Mouse (Mus musculus): ENCODE measurements around the gene Axin2. TPM values are rescaled to one million over a fixed set of nuclear protein-coding genes. Genes with fewer than 3 reads are reported as not detected.

Gene Axin2
- polyA plus RNA-seq, 1 experiment from 2014 or later: 11.7 TPM

DNA sequence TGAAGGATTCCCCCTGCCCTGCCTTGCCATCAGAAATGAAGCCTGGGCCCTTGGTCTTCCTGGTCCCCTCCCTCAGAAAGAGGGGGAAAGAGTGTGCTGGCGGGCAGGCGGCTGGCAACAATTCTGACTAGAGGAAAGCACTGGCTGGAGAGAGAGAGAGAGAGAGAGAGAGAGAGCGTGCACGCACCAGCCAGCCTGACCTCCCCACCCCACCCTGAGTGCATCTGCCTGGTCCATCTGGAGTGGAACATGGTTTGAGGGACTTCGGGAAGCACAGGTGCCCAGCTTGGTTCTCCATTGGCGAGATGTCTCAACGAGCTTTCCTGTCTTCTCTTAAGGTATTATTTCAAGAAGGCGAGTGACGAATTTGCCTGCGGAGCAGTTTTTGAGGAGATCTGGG is 28.8 kb downstream of the Axin2 start:
- Histone ChIP-seq H3K9me3 (ENCODE audit: control insufficient read depth, low read length) (no peaks in the 10 kb centered on the region), H3K27ac (peak overlapping the region; percentile 64), H3K4me1 (replicated peaks; ENCODE audit: control insufficient read depth, insufficient read depth, low read length) (peaks cover 15% of the 10 kb centered on the region; the same call in 1 of the 2 replicates), H3K9ac (no peak overlapping the region), H3K36me3 (replicated peaks; ENCODE audit: control insufficient read depth, insufficient read depth) (peaks cover 66% of the 10 kb centered on the region), H3K4me3 (replicated peaks; ENCODE audit: low read length) (no peak overlapping the region), H3K4me2 (replicated peaks) (no peak overlapping the region), H3K27me3 (ENCODE audit: control insufficient read depth, insufficient read depth, low read length) (no peaks in the 10 kb centered on the region)
- DNase-seq (ENCODE audit: low spot score): no peak
- 80% methylated on average over 10 of the region's 10 CpGs for WGBS
- ATAC-seq (ENCODE audit: low FRiP score): no peak

DNA sequence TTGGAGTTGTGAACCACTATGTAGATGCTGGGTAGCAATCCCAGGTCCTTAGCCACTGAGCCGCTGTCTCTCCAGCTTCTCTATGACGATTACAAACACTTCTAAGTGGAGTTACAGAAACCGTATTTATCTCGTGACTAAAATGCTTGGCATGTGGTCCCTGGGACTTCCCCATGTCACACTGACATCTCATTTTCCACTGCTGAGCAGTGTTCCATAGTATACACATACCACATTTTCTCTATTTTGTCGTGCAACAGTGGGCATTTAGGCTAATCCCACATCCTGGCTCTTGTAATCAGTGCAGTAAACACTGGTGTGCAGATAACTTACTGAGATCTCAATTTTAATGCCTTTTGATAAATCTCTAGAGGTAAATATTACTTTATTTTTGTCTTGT is 32.2 kb downstream of the Axin2 start:
- Histone ChIP-seq H3K36me3 (replicated peaks; ENCODE audit: control insufficient read depth, insufficient read depth) (peaks cover 32% of the 10 kb centered on the region), H3K9me3 (ENCODE audit: control insufficient read depth, low read length) (peaks cover 5% of the 10 kb centered on the region; the same call in 1 of the 2 replicates), H3K4me1 (replicated peaks; ENCODE audit: control insufficient read depth, insufficient read depth, low read length) (peaks cover 15% of the 10 kb centered on the region; the same call in 1 of the 2 replicates), H3K9ac (no peak overlapping the region), H3K27me3 (ENCODE audit: control insufficient read depth, insufficient read depth, low read length) (no peaks in the 10 kb centered on the region), H3K4me3 (replicated peaks; ENCODE audit: low read length) (no peak overlapping the region), H3K4me2 (replicated peaks) (no peak overlapping the region), H3K27ac (no peak overlapping the region)
- DNase-seq (ENCODE audit: low spot score) (no peak), ATAC-seq (ENCODE audit: low FRiP score) (no peak)
- WGBS: 69% methylated on average over 5 of the region's 5 CpGs

DNA sequence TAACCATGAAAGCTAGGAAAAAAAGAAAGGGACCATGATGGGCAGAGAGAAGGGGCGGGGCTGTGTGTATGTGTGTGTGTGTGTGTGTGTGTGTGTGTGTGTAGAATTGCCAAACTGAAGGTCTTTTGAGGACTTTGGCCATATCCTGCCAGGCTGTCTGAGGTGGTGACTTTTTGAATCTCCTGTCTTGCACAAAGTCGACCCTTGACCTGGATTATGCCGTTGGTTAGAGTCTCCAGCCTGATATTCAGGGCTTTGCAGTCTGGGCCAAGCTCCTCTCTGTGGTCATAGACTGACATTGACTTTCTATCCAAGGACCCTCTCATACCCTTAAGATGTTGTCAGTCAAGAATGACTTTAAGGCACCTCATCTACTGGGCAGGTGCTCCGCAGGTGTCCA is 35.8 kb downstream of the Axin2 start:
- Histone ChIP-seq H3K27ac (no peak overlapping the region), H3K9ac (no peak overlapping the region), H3K36me3 (replicated peaks; ENCODE audit: control insufficient read depth, insufficient read depth) (no peaks in the 10 kb centered on the region; the same call in 1 of the 2 replicates), H3K9me3 (ENCODE audit: control insufficient read depth, low read length) (peaks cover 5% of the 10 kb centered on the region; the same call in 1 of the 2 replicates), H3K4me2 (replicated peaks) (no peak overlapping the region), H3K27me3 (ENCODE audit: control insufficient read depth, insufficient read depth, low read length) (no peaks in the 10 kb centered on the region), H3K4me1 (replicated peaks; ENCODE audit: control insufficient read depth, insufficient read depth, low read length) (no peaks in the 10 kb centered on the region; the same call in 1 of the 2 replicates), H3K4me3 (replicated peaks; ENCODE audit: low read length) (no peak overlapping the region)
- 92% methylated on average over 4 of the region's 4 CpGs for WGBS
- ATAC-seq (ENCODE audit: low FRiP score) (no peak), DNase-seq (ENCODE audit: low spot score) (no peak)

DNA sequence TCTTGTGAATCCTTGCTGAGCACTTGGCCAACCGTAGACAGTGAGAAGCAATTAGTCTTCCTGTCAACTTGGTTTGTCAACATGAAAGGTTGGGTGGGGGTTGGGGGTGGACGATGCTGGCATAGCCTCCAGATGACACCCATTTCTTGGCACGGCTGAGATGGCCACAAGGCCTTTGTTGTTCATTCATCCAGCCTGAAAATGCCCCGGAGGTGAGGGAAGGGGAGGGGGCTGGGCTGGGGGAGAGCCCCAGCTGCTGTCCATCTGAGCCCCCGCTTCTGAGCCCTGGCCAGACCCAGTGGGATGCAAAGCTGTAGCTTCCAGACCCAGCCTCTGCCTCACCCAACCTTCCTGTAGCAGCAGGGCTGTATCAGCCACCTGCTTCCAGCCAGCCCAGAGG is 38.2 kb downstream of the Axin2 start:
- H3K4me1 ChIP-seq (replicated peaks; ENCODE audit: control insufficient read depth, insufficient read depth, low read length): peaks cover 8% of the 10 kb centered on the region; the same call in 1 of the 2 replicates
- DNase-seq (ENCODE audit: low spot score) (peak; percentile 58), ATAC-seq (ENCODE audit: low FRiP score) (peak; percentile 75; the same call in 1 of the 2 replicates)
- H3K36me3 ChIP-seq (replicated peaks; ENCODE audit: control insufficient read depth, insufficient read depth): no peaks in the 10 kb centered on the region
- H3K27ac ChIP-seq: no peak overlapping the region
- no peak overlapping the region for H3K4me2 ChIP-seq (replicated peaks)
- no peak overlapping the region for H3K4me3 ChIP-seq (replicated peaks; ENCODE audit: low read length)
- 7% methylated on average over 5 of the region's 5 CpGs for WGBS
- H3K9ac ChIP-seq: no peak overlapping the region
- no peaks in the 10 kb centered on the region for H3K27me3 ChIP-seq (ENCODE audit: control insufficient read depth, insufficient read depth, low read length)
- H3K9me3 ChIP-seq (ENCODE audit: control insufficient read depth, low read length): peaks cover 5% of the 10 kb centered on the region; the same call in 1 of the 2 replicates

DNA sequence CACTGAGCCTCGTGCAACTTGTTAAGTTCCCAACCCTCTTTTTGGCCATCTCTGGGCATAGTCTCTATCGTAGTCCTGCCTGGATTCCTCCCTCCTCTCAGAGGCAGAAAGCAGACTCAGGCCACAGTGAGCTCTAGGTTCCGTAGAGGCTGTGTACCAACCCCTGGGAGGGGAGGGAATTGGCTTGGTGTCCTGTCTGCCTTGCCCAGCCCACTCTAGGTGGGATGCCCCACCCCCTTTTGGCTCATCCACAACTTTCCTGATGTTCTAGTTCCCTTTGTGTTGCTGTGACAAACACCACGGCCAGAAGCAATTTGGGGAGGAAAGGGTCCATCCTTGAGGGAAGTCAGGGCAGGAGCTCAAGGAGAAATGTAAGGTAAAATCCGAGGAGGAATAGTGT is 39.0 kb downstream of the Axin2 start:
- H3K36me3 ChIP-seq (replicated peaks; ENCODE audit: control insufficient read depth, insufficient read depth): no peaks in the 10 kb centered on the region
- H3K4me3 ChIP-seq (replicated peaks; ENCODE audit: low read length): no peak overlapping the region
- H3K9me3 ChIP-seq (ENCODE audit: control insufficient read depth, low read length): peaks cover 5% of the 10 kb centered on the region; the same call in 1 of the 2 replicates
- no peak overlapping the region for H3K4me2 ChIP-seq (replicated peaks)
- peak overlapping the region; percentile 12; the same call in 1 of the 2 replicates for H3K27ac ChIP-seq
- WGBS: 36% methylated on average over 5 of the region's 5 CpGs
- peaks cover 8% of the 10 kb centered on the region; the same call in 1 of the 2 replicates for H3K4me1 ChIP-seq (replicated peaks; ENCODE audit: control insufficient read depth, insufficient read depth, low read length)
- no peaks in the 10 kb centered on the region for H3K27me3 ChIP-seq (ENCODE audit: control insufficient read depth, insufficient read depth, low read length)
- H3K9ac ChIP-seq: no peak overlapping the region
- ATAC-seq (ENCODE audit: low FRiP score) (no peak), DNase-seq (ENCODE audit: low spot score) (no peak)

DNA sequence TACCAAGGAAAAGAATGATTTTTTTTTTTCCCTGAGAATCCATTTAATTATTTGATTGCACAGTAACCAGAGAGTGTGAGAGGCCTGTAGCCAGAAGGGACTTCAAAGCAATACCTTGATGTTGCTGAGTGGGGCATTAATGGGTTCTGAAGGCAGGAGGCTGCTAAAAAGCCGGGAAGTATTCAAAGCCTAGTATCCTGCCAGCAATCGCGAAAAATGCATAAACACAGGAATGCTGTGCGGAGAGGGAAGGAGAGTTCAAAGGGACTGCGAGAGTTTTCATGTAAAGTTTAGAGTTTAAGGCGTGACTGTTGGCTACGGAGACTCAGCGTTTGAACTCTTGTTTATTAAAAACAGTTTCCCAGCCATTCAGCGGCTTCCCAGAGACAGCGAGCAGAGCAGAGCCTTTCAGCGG is 41.5 kb downstream of the Axin2 start:
- ATAC-seq (ENCODE audit: low FRiP score): no peak
- H3K27ac ChIP-seq: peak overlapping the region; percentile 41; the same call in 1 of the 2 replicates

DNA sequence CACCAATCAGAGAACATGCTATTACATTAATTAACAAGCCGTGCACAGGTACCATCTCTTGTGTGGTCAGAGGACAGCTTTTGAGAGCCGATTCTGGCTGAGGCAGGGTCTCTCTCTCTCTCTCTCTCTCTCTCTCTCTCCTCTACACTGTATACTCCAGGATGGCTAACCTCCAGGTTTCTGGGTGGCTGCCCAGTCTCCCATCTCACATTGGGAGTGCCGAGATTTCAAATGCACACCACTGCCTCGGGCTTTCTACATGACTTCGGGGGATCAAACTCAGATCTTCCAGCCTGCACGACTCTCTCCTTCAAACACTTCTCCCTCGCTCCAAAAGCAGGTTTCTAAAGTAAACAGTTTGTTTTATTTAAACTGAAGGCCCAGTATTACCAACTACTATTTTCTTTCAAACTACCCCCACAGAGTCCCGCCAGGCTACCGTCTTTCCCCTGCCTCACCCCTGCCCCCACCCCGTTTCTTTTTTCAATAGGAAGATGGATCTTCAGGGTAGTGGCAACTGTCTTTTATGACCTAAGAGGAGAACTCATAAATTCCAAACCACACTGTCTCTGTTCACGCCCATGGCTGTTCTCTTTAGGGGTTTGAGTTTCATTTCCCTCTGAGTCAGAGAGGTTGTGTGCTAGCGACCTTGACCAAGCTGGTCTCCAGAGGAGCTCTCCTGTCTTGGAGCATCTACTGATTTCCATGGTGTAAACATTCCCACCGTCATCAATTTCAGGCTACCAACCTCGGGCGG is 43.5 kb downstream of the Axin2 start:
- Histone ChIP-seq H3K4me2 (replicated peaks) (no peak overlapping the region), H3K9me3 (ENCODE audit: control insufficient read depth, low read length) (no peaks in the 10 kb centered on the region), H3K4me3 (replicated peaks; ENCODE audit: low read length) (no peak overlapping the region), H3K9ac (no peak overlapping the region), H3K4me1 (replicated peaks; ENCODE audit: control insufficient read depth, insufficient read depth, low read length) (peaks cover 8% of the 10 kb centered on the region; the same call in 1 of the 2 replicates), H3K27ac (no peak overlapping the region), H3K27me3 (ENCODE audit: control insufficient read depth, insufficient read depth, low read length) (no peaks in the 10 kb centered on the region), H3K36me3 (replicated peaks; ENCODE audit: control insufficient read depth, insufficient read depth) (no peaks in the 10 kb centered on the region)
- ATAC-seq (ENCODE audit: low FRiP score): no peak
- no peak for DNase-seq (ENCODE audit: low spot score)
- 78% methylated on average over 15 of the region's 15 CpGs for WGBS

More for the DNA sequence above, 41.5 kb downstream of the Axin2 start:
- H3K4me1 ChIP-seq (replicated peaks; ENCODE audit: control insufficient read depth, insufficient read depth, low read length): peaks cover 8% of the 10 kb centered on the region; the same call in 1 of the 2 replicates
- H3K4me3 ChIP-seq (replicated peaks; ENCODE audit: low read length): no peak overlapping the region
- H3K9ac ChIP-seq: no peak overlapping the region
- H3K36me3 ChIP-seq (replicated peaks; ENCODE audit: control insufficient read depth, insufficient read depth): no peaks in the 10 kb centered on the region
- DNase-seq (ENCODE audit: low spot score): peak; percentile 55
- H3K9me3 ChIP-seq (ENCODE audit: control insufficient read depth, low read length): no peaks in the 10 kb centered on the region
- 0 out of 2 replicates have a peak overlapping the region, but pooled peaks have one; percentile 5 for H3K4me2 ChIP-seq (replicated peaks)
- 2% methylated on average over 11 of the region's 11 CpGs for WGBS
- no peaks in the 10 kb centered on the region for H3K27me3 ChIP-seq (ENCODE audit: control insufficient read depth, insufficient read depth, low read length)

DNA sequence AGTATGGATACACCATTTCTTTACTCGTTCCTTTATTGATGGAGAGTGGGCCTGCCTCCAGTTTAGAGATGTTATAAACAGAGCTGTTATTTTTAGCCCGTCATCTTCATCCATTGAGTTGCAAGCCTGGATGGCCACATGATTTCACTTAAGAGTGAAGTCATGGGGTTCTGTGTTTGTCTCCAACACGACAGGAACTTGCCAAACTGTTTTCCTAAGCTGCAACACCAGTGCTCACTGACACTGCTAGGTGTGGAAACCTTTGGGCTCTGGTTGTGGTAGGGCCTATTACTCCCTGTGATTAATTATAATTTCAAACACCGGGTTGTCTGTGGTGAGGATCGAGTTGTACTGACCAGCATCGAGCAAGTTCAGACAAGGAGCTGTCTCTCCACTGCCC is 45.6 kb downstream of the Axin2 start:
- no peaks in the 10 kb centered on the region for H3K36me3 ChIP-seq (replicated peaks; ENCODE audit: control insufficient read depth, insufficient read depth)
- no peaks in the 10 kb centered on the region for H3K9me3 ChIP-seq (ENCODE audit: control insufficient read depth, low read length)
- H3K27me3 ChIP-seq (ENCODE audit: control insufficient read depth, insufficient read depth, low read length): no peaks in the 10 kb centered on the region
- H3K9ac ChIP-seq: no peak overlapping the region
- no peak for ATAC-seq (ENCODE audit: low FRiP score)
- 76% methylated on average over 6 of the region's 6 CpGs for WGBS
- H3K27ac ChIP-seq: no peak overlapping the region
- DNase-seq (ENCODE audit: low spot score): no peak
- peaks cover 8% of the 10 kb centered on the region; the same call in 1 of the 2 replicates for H3K4me1 ChIP-seq (replicated peaks; ENCODE audit: control insufficient read depth, insufficient read depth, low read length)
- H3K4me2 ChIP-seq (replicated peaks): no peak overlapping the region
- H3K4me3 ChIP-seq (replicated peaks; ENCODE audit: low read length): no peak overlapping the region

DNA sequence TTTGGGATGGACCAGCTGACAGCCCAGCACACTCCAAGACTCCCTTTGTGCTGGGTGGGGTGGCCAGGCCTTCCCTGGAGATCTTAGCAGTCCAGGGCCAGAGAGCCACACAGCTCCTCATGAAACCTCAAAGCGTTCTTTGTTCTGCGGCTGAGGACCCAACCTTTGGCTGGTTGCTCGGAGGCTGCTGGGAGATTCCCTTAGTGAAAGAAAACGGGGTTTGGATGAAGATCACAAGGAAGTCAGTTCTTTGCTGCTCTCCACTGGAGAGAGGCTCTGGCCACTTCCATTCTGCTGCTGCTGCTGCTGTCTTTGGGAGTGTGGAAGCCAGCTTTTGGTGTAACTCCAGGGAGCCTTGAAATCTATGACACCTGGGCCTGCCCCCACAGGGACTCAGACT is 53.3 kb downstream of the Axin2 start:
- Histone ChIP-seq H3K9ac (no peak overlapping the region), H3K27ac (peak overlapping the region; percentile 29; the same call in 1 of the 2 replicates), H3K4me2 (replicated peaks) (no peak overlapping the region), H3K4me1 (replicated peaks; ENCODE audit: control insufficient read depth, insufficient read depth, low read length) (peaks cover 15% of the 10 kb centered on the region; the same call in 1 of the 2 replicates), H3K4me3 (replicated peaks; ENCODE audit: low read length) (no peak overlapping the region), H3K9me3 (ENCODE audit: control insufficient read depth, low read length) (no peaks in the 10 kb centered on the region), H3K27me3 (ENCODE audit: control insufficient read depth, insufficient read depth, low read length) (no peaks in the 10 kb centered on the region), H3K36me3 (replicated peaks; ENCODE audit: control insufficient read depth, insufficient read depth) (no peaks in the 10 kb centered on the region)
- DNase-seq (ENCODE audit: low spot score): no peak
- no peak for ATAC-seq (ENCODE audit: low FRiP score)
- 57% methylated on average over 4 of the region's 4 CpGs for WGBS
